Mouse (Mus musculus) heart, embryonic 13.5 days (tissue): ENCODE data around the gene Cacna1f. TPM values are rescaled to one million over a fixed set of nuclear protein-coding genes. Genes with fewer than 3 reads are reported as not detected.
A peak's percentile ranks its signal among the peaks of the same experiment; 100 is the strongest.

Experiments
- ATAC-seq: fragments of 200-750 bp; cut with Nextera tagmentation; 2 replicates; pipeline ENCODE4 v1.8.0; 2017; ENCODE audit warnings: moderate TSS enrichment; ENCODE audit not compliant: insufficient number of reproducible peaks, low FRiP score, low TSS enrichment; ENCODE audit errors: extremely low read depth
- H3K27ac ChIP-seq: fragments of 300-500 bp; sonication (generic); replicated peaks from 2 replicates; pipeline ENCODE4 v1.5.1; 2015; ENCODE audit warnings: moderate library complexity, mild to moderate bottlenecking, inconsistent platforms
- H3K27me3 ChIP-seq: fragments of 300-500 bp; sonication (generic); replicated peaks from 2 replicates; pipeline ENCODE4 v1.6.1; 2015; ENCODE audit warnings: mild to moderate bottlenecking, inconsistent platforms
- H3K36me3 ChIP-seq: fragments of 300-500 bp; sonication (generic); 2 replicates; pipeline ENCODE4 v1.6.1; 2015; ENCODE audit warnings: mild to moderate bottlenecking, inconsistent platforms
- H3K4me1 ChIP-seq: fragments of 300-500 bp; sonication (generic); 2 replicates; pipeline ENCODE4 v1.6.1; 2015; ENCODE audit warnings: inconsistent platforms
- H3K4me2 ChIP-seq: fragments of 300-500 bp; sonication (generic); 2 replicates; pipeline ENCODE4 v1.6.1; 2015; ENCODE audit warnings: inconsistent platforms, mild to moderate bottlenecking, moderate library complexity
- H3K4me3 ChIP-seq: fragments of 300-500 bp; sonication (generic); 2 replicates; pipeline ENCODE4 v1.5.1; 2015; ENCODE audit warnings: moderate library complexity, mild to moderate bottlenecking, inconsistent platforms
- H3K9ac ChIP-seq: fragments of 300-500 bp; sonication (generic); 2 replicates; pipeline ENCODE4 v1.6.1; 2015; ENCODE audit warnings: inconsistent platforms, mild to moderate bottlenecking, moderate library complexity
- H3K9me3 ChIP-seq: fragments of 300-500 bp; sonication (generic); 2 replicates; pipeline ENCODE4 v1.6.1; 2016; ENCODE audit warnings: inconsistent platforms
- WGBS: fragments of 180-500 bp; shearing (Covaris S2); methylation state at CpG from one replicate; pipeline ENCODE4 v1.1.7; 2015; ENCODE audit warnings: mixed read lengths; 5-methylcytosine and 5-hydroxymethylcytosine counted together
- polyA plus RNA-seq: library from polyadenylated mRNA; unstranded; fragments of >200 nt; fragmentation: Nextera tagmentation; extraction: Ambion mirVana; gene quantifications from 2 replicates; pipeline ENCODE4 v1.2.1, GENCODE M21; 2015

Cacna1f gene
- polyA plus RNA-seq, 1 experiment from 2014 or later = not detected

GRCm38 (mm10) chrX:7635101-7635500, 28.2 kb downstream of the Cacna1f start:
- WGBS = 46% methylated on average over 3 of the region's 3 CpGs
- Histone ChIP-seq H3K9me3 (0 out of 2 replicates have a peak, but pooled peaks cover 1% of the 10 kb centered on the region), H3K4me2 (no peak overlapping the region), H3K36me3 (no peaks in the 10 kb centered on the region), H3K27ac (no peak overlapping the region), H3K27me3 (peaks cover 20% of the 10 kb centered on the region), H3K4me1 (no peaks in the 10 kb centered on the region), H3K9ac (no peak overlapping the region), H3K4me3 (no peak overlapping the region)
- no peak for ATAC-seq

- ATAC-seq = peak; percentile 64
- 9% methylated on average over 21 of the region's 42 CpGs for WGBS
- Histone ChIP-seq H3K27ac (no peak within 1 kb of the TSS), H3K36me3 (no peaks in the 10 kb centered on the region), H3K9me3 (no peaks in the 10 kb centered on the region), H3K4me3 (peak within 1 kb of the TSS; percentile 37), H3K27me3 (peaks cover 28% of the 10 kb centered on the region), H3K9ac (0 out of 2 replicates have a peak within 1 kb of the TSS, but pooled peaks have one; percentile 52), H3K4me2 (peak within 1 kb of the TSS; percentile 63), H3K4me1 (no peaks in the 10 kb centered on the region)
Observed at GRCm38 (mm10) chrX:7638401-7639091, 31.7 kb downstream of the Cacna1f start, which contains the start of gene Syp. Syp (plus strand) TSS chrX:7638471.

GRCm38 (mm10) chrX:7639536-7640325, 32.8 kb downstream of the Cacna1f start:
- Histone ChIP-seq H3K4me2 (no peak overlapping the region), H3K9me3 (no peaks in the 10 kb centered on the region), H3K4me3 (no peak overlapping the region), H3K4me1 (no peaks in the 10 kb centered on the region), H3K27ac (no peak overlapping the region), H3K27me3 (peaks cover 28% of the 10 kb centered on the region), H3K9ac (no peak overlapping the region), H3K36me3 (no peaks in the 10 kb centered on the region)
- ATAC-seq = no peak
- 17% methylated on average over 13 of the region's 13 CpGs for WGBS

- no peaks in the 10 kb centered on the region for H3K36me3 ChIP-seq
- ATAC-seq = no peak
- peaks cover 28% of the 10 kb centered on the region for H3K27me3 ChIP-seq
- no peak overlapping the region for H3K4me2 ChIP-seq
- no peaks in the 10 kb centered on the region for H3K4me1 ChIP-seq
- WGBS = 17% methylated on average over 12 of the region's 12 CpGs
- no peak overlapping the region for H3K9ac ChIP-seq
- H3K4me3 ChIP-seq = no peak overlapping the region
- no peak overlapping the region for H3K27ac ChIP-seq
- no peaks in the 10 kb centered on the region for H3K9me3 ChIP-seq
Observed at GRCm38 (mm10) chrX:7640785-7641184, 33.9 kb downstream of the Cacna1f start.

- no peaks in the 10 kb centered on the region for H3K36me3 ChIP-seq
- 15% methylated on average over 5 of the region's 5 CpGs for WGBS
- ATAC-seq = no peak
Observed at GRCm38 (mm10) chrX:7645349-7645748, 38.5 kb downstream of the Cacna1f start.

GRCm38 (mm10) chrX:7648671-7649304, 41.9 kb downstream of the Cacna1f start:
- peak; percentile 89 for ATAC-seq
- Histone ChIP-seq H3K27me3 (no peaks in the 10 kb centered on the region), H3K9ac (peak overlapping the region; percentile 83), H3K4me1 (0 out of 2 replicates have a peak, but pooled peaks cover 3% of the 10 kb centered on the region), H3K4me3 (peak overlapping the region; percentile 55), H3K27ac (peak overlapping the region; percentile 67), H3K9me3 (no peaks in the 10 kb centered on the region), H3K36me3 (no peaks in the 10 kb centered on the region), H3K4me2 (peak overlapping the region; percentile 70)
- 12% methylated on average over 25 of the region's 25 CpGs for WGBS

More at GRCm38 (mm10) chrX:7645349-7645748, 38.5 kb downstream of the Cacna1f start:
- Histone ChIP-seq H3K9ac (no peak overlapping the region), H3K4me2 (no peak overlapping the region), H3K27ac (no peak overlapping the region), H3K27me3 (0 out of 2 replicates have a peak, but pooled peaks cover 7% of the 10 kb centered on the region), H3K9me3 (no peaks in the 10 kb centered on the region), H3K4me3 (no peak overlapping the region), H3K4me1 (0 out of 2 replicates have a peak, but pooled peaks cover 3% of the 10 kb centered on the region)

- ATAC-seq = peak; percentile 56; the same call in 1 of the 2 replicates
- Histone ChIP-seq H3K4me3 (peak within 1 kb of the TSS; percentile 64), H3K36me3 (peaks cover 5% of the 10 kb centered on the region; the same call in 1 of the 2 replicates), H3K4me2 (peak within 1 kb of the TSS; percentile 72), H3K9me3 (no peaks in the 10 kb centered on the region), H3K27ac (peak within 1 kb of the TSS; percentile 80), H3K27me3 (no peaks in the 10 kb centered on the region), H3K4me1 (peaks cover 13% of the 10 kb centered on the region), H3K9ac (peak within 1 kb of the TSS; percentile 82)
- WGBS = 14% methylated on average over 26 of the region's 26 CpGs
Observed at GRCm38 (mm10) chrX:7657221-7657639, 50.3 kb downstream of the Cacna1f start, which contains the start of gene Prickle3. Prickle3 (plus strand) TSS chrX:7657260.

- peak overlapping the region; percentile 72 for H3K4me2 ChIP-seq
- no peaks in the 10 kb centered on the region for H3K27me3 ChIP-seq
- peaks cover 5% of the 10 kb centered on the region; the same call in 1 of the 2 replicates for H3K36me3 ChIP-seq
- no peak for ATAC-seq
- peak overlapping the region; percentile 80 for H3K27ac ChIP-seq
- peak overlapping the region; percentile 64 for H3K4me3 ChIP-seq
- WGBS = 16% methylated on average over 15 of the region's 15 CpGs
- H3K9ac ChIP-seq = peak overlapping the region; percentile 82
- peaks cover 13% of the 10 kb centered on the region for H3K4me1 ChIP-seq
- no peaks in the 10 kb centered on the region for H3K9me3 ChIP-seq
Observed at GRCm38 (mm10) chrX:7658031-7658784, 51.3 kb downstream of the Cacna1f start.

- Histone ChIP-seq H3K9ac (peak overlapping the region; percentile 82; the same call in 1 of the 2 replicates), H3K9me3 (no peaks in the 10 kb centered on the region), H3K4me3 (peak overlapping the region; percentile 64), H3K4me1 (peaks cover 13% of the 10 kb centered on the region), H3K36me3 (peaks cover 11% of the 10 kb centered on the region), H3K27ac (0 out of 2 replicates have a peak overlapping the region, but pooled peaks have one; percentile 80), H3K27me3 (no peaks in the 10 kb centered on the region), H3K4me2 (peak overlapping the region; percentile 72)
- no peak for ATAC-seq
- 54% methylated on average over 11 of the region's 11 CpGs for WGBS
Observed at GRCm38 (mm10) chrX:7658785-7659589, 52.1 kb downstream of the Cacna1f start.

- Histone ChIP-seq H3K27me3 (no peaks in the 10 kb centered on the region), H3K9ac (no peak overlapping the region), H3K4me1 (peaks cover 13% of the 10 kb centered on the region), H3K27ac (no peak overlapping the region), H3K4me3 (no peak overlapping the region), H3K36me3 (peaks cover 22% of the 10 kb centered on the region), H3K9me3 (no peaks in the 10 kb centered on the region), H3K4me2 (no peak overlapping the region)
- no peak for ATAC-seq
- WGBS = 65% methylated on average over 4 of the region's 4 CpGs
Observed at GRCm38 (mm10) chrX:7661086-7661485, 54.2 kb downstream of the Cacna1f start.
